Mouse (Mus musculus) hindbrain, embryonic 10.5 days (tissue): ENCODE measurements around the gene Anapc15-ps. TPM values are rescaled to one million over a fixed set of nuclear protein-coding genes. Genes with fewer than 3 reads are reported as not detected.

Source experiments
- DNase-seq: peaks from one replicate; pipeline ENCODE4 v3.0.0-alpha.2; 2017; ENCODE audit warnings: low spot score
- H3K27ac ChIP-seq: fragments of 300-500 bp; sonication (generic); 2 replicates; pipeline ENCODE4 v1.5.1; 2016; ENCODE audit warnings: mild to moderate bottlenecking, moderate library complexity
- H3K27me3 ChIP-seq: fragments of 300-500 bp; sonication (generic); 2 replicates; pipeline ENCODE4 v1.6.1; 2016; ENCODE audit warnings: mild to moderate bottlenecking; ENCODE audit not compliant: poor library complexity, insufficient read depth, severe bottlenecking
- H3K36me3 ChIP-seq: fragments of 300-500 bp; sonication (generic); 2 replicates; pipeline ENCODE4 v1.6.1; 2016; ENCODE audit warnings: mild to moderate bottlenecking, moderate library complexity
- H3K4me1 ChIP-seq: fragments of 300-500 bp; sonication (generic); replicated peaks from 2 replicates; pipeline ENCODE4 v1.6.1; 2016; ENCODE audit warnings: mild to moderate bottlenecking
- H3K4me3 ChIP-seq: fragments of 300-500 bp; sonication (generic); 2 replicates; pipeline ENCODE4 v1.5.1; 2016; ENCODE audit warnings: mild to moderate bottlenecking, moderate library complexity
- H3K9me3 ChIP-seq: fragments of 300-500 bp; sonication (generic); 2 replicates; pipeline ENCODE4 v1.6.1; 2016; ENCODE audit warnings: mild to moderate bottlenecking, moderate library complexity
- WGBS: fragments of 180-500 bp; shearing (Covaris S2); methylation state at CpG from one replicate; pipeline ENCODE4 v1.1.7; 2016; 5-methylcytosine and 5-hydroxymethylcytosine counted together
- polyA plus RNA-seq: library from polyadenylated mRNA; unstranded; fragments of >200 nt; fragmentation: Nextera tagmentation; extraction: Ambion mirVana; gene quantifications from 2 replicates; pipeline ENCODE4 v1.2.1, GENCODE M21; 2016

Anapc15-ps gene
- polyA plus RNA-seq, 1 experiment from 2014 or later: not detected

DNA sequence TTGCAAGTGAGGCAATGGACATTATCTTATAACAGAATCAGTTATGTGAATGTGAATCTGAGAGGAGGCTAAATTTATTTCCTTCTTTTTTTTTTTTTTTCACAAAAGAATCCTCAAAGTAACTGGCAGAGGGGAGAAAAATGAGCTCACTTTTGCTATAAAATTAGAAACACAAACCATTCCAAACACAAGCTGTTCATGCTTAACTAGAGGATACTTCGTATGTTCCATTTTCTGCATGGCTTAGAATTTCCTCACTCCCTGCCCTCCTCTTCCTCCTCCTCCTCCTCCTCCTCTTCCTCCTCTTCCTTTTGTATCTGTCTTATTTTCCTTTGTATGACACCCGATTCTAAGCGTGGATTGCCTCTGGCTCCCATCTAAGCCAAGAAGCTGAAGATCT is 32.5 kb upstream of the Anapc15-ps start:
- H3K36me3 ChIP-seq: no peaks in the 10 kb centered on the region
- no peaks in the 10 kb centered on the region for H3K9me3 ChIP-seq
- no peak for DNase-seq
- no peaks in the 10 kb centered on the region for H3K27me3 ChIP-seq
- H3K4me1 ChIP-seq: peaks cover 30% of the 10 kb centered on the region
- no peak overlapping the region for H3K27ac ChIP-seq
- H3K4me3 ChIP-seq: no peak overlapping the region
- WGBS: 84% methylated on average over 3 of the region's 3 CpGs

DNA sequence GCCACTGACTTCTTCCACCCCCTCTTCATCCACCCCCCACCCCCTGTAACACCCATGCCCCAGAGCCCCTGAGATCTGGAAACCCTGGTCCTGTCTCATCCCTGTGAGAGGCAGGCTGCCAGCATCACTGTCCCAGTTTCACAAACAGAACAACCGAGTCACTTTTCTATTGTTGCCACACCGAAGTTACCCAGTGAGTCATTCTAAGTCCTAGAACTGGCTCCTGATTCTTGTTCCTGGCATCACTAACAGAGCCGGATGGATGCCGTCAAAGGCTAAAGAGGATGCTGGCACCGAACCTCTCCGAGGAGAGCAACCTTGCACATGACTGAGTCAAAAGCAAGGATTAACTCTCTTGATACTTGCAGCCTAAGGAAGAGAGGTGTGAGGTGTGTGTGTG is 31.6 kb upstream of the Anapc15-ps start:
- Histone ChIP-seq H3K27ac (no peak overlapping the region), H3K36me3 (no peaks in the 10 kb centered on the region), H3K9me3 (no peaks in the 10 kb centered on the region), H3K4me3 (no peak overlapping the region), H3K4me1 (peaks cover 27% of the 10 kb centered on the region; the same call in 1 of the 2 replicates), H3K27me3 (no peaks in the 10 kb centered on the region)
- 91% methylated on average over 6 of the region's 6 CpGs for WGBS
- DNase-seq: no peak

DNA sequence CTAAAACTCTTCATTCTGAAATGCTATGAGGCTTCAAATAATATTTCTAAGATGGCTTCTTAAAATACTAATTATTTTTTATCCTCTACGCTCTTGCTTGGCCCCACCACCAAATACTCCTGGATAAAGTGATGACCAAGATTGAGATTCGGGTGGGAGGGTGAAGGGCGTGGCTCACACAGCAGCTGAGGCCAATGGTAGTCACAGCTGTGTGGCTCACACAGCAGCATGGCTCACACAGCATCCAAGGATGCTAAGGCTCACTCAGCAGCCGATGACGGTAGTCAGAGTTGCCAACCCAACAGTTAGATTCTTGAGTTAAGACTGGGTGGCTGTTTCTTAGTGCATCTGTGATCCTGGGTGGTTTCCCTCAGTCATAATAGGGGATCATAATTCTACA is 30.5 kb upstream of the Anapc15-ps start:
- 91% methylated on average over 5 of the region's 5 CpGs for WGBS
- no peak overlapping the region for H3K27ac ChIP-seq
- H3K4me3 ChIP-seq: no peak overlapping the region
- no peak for DNase-seq
- H3K4me1 ChIP-seq: peaks cover 17% of the 10 kb centered on the region; the same call in 1 of the 2 replicates
- H3K36me3 ChIP-seq: no peaks in the 10 kb centered on the region
- H3K9me3 ChIP-seq: no peaks in the 10 kb centered on the region
- no peaks in the 10 kb centered on the region for H3K27me3 ChIP-seq

DNA sequence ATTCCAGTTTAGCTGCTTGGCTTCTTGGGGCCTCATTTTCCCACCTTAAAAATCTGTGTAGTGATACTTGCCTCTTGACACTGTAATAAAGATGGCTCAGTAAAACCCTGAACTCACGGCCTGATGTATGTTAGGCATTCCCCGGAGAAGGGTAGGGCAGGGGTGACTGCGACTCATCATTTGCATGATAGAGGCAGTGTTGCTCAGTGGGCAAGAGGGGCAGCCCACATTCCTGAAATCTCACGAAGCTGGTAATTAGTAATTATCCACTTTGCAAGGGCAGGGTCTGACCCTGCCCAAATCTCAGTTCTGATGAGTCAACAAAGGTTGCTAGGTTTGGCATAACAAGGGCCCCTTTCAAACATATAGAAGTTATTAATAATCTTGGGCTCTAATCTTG is 27.2 kb upstream of the Anapc15-ps start:
- no peaks in the 10 kb centered on the region for H3K9me3 ChIP-seq
- no peaks in the 10 kb centered on the region for H3K27me3 ChIP-seq
- WGBS: 59% methylated on average over 4 of the region's 4 CpGs
- peaks cover 18% of the 10 kb centered on the region for H3K4me1 ChIP-seq
- no peak overlapping the region for H3K4me3 ChIP-seq
- no peak for DNase-seq
- no peaks in the 10 kb centered on the region for H3K36me3 ChIP-seq
- H3K27ac ChIP-seq: no peak overlapping the region

DNA sequence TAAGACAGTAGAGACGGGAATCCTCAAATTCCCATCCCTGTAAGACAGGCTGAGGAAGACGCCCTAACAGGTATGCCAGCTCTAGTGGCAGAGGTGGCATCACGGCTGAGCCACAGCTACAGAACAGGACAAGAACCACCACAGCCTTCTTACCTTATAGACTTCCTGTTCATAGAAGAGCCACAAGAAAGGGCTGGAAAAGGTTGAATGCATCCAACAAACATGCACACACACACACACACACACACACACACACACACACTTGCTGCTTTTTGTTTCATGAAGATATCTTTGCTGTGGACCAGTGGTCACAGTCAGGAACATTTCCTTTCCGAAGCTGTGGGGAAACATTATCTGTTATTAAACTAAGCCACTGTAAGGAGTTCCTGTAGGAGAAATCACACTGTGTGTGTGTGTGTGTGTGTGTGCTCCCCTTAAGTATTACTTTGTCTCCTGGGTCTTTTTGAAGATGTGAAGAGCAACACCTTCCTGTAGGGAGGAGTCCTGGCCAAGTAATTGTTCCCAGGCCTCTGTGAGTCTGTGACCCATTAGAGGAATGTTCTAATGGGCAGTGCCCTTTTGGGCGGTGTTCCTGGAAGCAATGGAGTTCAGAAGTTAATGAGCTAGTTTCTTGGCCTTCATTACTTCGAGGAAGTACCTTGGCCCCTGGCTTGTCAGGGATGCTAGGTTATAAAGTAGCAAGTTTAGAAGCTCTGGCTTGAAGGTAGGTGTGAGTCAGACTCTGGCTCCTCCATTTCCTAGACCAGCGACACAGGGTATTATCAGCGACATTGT is 25.9 kb upstream of the Anapc15-ps start:
- Histone ChIP-seq H3K4me3 (no peak overlapping the region), H3K36me3 (no peaks in the 10 kb centered on the region), H3K27ac (no peak overlapping the region), H3K4me1 (peaks cover 22% of the 10 kb centered on the region), H3K9me3 (no peaks in the 10 kb centered on the region), H3K27me3 (no peaks in the 10 kb centered on the region)
- no peak for DNase-seq
- 88% methylated on average over 8 of the region's 8 CpGs for WGBS

DNA sequence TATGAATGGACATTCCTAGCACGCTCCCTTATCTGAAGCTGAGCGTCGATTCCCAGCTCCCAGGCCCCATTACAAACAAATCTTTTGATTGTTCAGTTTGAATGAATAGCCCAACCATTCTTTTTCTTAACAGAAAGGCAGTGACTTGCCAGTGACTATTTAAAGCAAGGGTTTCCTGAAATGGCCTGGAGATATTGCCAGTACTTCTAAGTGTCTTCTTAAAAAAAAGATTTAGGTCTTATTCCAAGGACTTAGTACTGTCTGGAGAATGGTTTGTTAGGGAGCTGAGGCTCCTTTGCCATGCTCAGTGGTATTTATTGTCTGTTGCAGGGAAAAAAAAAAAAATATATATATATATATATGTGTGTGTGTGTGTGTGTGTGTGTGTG is 23.0 kb upstream of the Anapc15-ps start:
- Histone ChIP-seq H3K9me3 (no peaks in the 10 kb centered on the region), H3K27ac (no peak overlapping the region), H3K4me1 (peaks cover 22% of the 10 kb centered on the region), H3K36me3 (no peaks in the 10 kb centered on the region), H3K4me3 (no peak overlapping the region), H3K27me3 (no peaks in the 10 kb centered on the region)
- WGBS: 36% methylated on average over 3 of the region's 3 CpGs
- DNase-seq: no peak

DNA sequence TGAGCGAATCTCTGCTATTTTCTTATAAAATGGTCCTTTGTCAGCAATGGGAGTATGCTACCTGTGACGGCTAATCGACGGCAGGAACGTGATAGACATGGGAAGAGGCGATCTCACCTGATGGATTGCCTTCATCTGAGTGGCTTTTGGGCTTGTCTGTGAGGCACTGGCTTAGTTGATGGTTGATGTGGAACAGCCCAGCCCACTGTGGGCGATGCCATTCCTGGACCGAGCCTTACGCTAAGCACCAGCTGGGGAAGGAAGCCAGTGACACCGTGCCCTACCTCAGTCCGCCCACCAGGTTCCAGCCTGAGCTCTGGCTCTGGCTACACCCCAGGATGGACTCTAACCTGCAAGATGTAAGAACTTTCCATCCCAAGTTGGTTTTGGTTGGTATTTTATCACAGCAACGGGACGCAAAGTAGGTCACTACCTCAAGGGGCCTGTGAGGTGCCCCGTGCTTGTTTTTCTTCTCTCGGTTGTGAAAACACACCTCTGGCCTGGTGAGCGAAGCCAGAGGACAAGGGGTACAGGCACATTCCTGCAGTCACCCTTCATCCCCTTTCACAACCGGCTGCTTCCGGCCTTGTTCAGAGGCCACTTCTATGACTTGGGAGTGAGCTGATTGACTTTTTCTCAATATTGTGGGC is 22.5 kb upstream of the Anapc15-ps start:
- H3K9me3 ChIP-seq: no peaks in the 10 kb centered on the region
- DNase-seq: peak; percentile 27
- no peak overlapping the region for H3K4me3 ChIP-seq
- no peaks in the 10 kb centered on the region for H3K36me3 ChIP-seq
- peak overlapping the region; percentile 46; the same call in 1 of the 2 replicates for H3K27ac ChIP-seq
- no peaks in the 10 kb centered on the region for H3K27me3 ChIP-seq
- WGBS: 76% methylated on average over 18 of the region's 18 CpGs
- H3K4me1 ChIP-seq: peaks cover 22% of the 10 kb centered on the region

DNA sequence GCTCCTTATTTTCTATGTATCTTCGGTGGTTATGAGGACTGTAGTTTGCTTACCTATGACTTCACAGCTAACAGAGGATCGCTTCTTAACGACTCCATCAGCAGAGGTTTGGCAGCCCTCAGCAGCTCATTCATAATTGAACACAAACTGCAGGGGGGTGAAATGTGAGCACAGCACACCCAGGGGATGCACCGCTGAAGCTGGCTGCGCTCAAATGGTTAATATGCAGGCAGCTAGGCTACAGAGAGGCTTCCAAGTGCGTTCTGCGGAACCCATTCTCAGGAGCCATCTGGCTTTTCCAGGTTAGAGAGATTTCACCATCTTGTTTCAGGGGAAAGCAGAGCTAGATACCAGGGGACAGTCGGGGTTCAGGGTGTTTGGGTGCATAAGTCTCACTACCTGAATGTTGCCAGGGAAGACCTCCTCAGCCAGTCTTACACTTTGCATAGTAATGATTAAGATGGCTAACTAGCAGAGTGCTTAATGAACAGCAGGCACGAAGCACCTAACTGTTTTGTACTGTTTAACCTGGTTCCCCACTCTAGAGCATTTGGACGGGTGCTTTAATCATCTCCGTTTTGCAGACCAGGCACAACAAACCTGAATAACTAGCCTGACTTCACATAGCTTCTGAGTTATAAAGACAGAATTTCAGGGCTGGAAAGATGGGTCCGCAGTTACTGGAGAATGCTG is 21.5 kb upstream of the Anapc15-ps start:
- no peaks in the 10 kb centered on the region for H3K27me3 ChIP-seq
- 67% methylated on average over 12 of the region's 12 CpGs for WGBS
- H3K4me3 ChIP-seq: no peak overlapping the region
- H3K9me3 ChIP-seq: no peaks in the 10 kb centered on the region
- H3K36me3 ChIP-seq: no peaks in the 10 kb centered on the region
- H3K4me1 ChIP-seq: peaks cover 15% of the 10 kb centered on the region
- no peak overlapping the region for H3K27ac ChIP-seq
- no peak for DNase-seq

DNA sequence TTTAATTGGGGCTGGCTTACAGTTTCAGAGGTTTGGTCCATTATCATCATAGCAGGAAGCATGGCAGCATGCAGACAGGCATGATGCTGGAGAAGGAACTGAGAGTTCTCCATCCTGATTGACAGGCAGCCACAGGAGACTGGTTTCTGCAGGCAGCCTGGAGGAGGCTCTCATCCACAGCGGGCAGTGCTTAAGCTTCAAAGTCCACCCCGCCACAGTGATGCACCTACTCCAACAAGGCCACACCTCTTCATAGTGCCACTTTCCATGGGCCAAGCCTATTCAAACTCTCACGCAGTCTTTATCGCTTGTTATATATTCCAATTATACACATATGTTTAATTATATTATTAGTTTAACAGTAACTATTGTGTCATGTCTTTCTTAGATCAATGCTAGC is 18.1 kb upstream of the Anapc15-ps start:
- Histone ChIP-seq H3K27ac (no peak overlapping the region), H3K4me3 (no peak overlapping the region), H3K9me3 (no peaks in the 10 kb centered on the region), H3K36me3 (no peaks in the 10 kb centered on the region), H3K4me1 (peaks cover 15% of the 10 kb centered on the region), H3K27me3 (no peaks in the 10 kb centered on the region)
- DNase-seq: no peak
- 97% methylated on average over 4 of the region's 4 CpGs for WGBS

DNA sequence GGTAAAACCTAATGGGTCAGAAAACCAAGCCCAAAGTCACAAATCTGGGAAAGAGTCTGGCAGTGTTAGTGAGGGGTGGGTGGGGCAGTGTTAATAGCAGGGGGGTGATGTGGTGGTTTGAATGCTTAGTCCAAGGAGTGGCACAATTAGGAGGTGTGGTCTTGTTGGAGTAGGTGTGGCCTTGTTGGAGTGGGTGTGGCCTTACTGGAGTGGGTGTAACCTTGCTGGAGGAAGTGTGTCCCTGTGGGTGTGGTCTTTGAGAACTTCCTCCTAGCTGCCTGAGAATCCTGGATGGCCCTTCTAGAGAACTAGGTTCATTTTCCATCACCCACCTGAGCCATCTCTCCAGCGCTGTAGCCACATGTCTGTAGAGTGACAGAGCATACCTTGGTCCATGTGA is 16.6 kb upstream of the Anapc15-ps start:
- no peak overlapping the region for H3K4me3 ChIP-seq
- H3K36me3 ChIP-seq: no peaks in the 10 kb centered on the region
- H3K27me3 ChIP-seq: no peaks in the 10 kb centered on the region
- no peak overlapping the region for H3K27ac ChIP-seq
- no peaks in the 10 kb centered on the region for H3K9me3 ChIP-seq
- peaks cover 11% of the 10 kb centered on the region; the same call in 1 of the 2 replicates for H3K4me1 ChIP-seq
- no peak for DNase-seq
- WGBS: 88% methylated on average over 1 of the region's 1 CpGs

DNA sequence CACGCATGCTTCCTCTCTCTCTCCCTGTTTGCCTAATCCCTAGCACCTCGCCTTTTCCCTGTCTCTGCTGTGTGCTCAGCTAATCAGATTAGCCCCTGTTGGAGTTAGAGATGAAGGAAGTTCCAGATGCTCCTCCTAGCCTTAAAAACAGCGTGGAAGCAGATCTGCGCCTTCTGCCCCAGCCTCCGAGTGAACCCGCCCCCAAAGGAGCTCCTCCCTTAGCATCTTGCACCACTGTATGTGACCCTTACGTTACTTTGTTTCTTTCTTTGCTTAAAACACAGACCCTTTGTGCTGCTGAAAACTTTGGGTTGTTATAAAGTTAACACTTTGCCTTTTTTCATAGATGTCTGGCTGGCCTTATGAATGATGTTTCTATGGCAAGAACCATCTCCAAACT is 15.8 kb upstream of the Anapc15-ps start:
- no peak for DNase-seq
- Histone ChIP-seq H3K36me3 (no peaks in the 10 kb centered on the region), H3K4me3 (no peak overlapping the region), H3K9me3 (no peaks in the 10 kb centered on the region), H3K27me3 (no peaks in the 10 kb centered on the region), H3K4me1 (peaks cover 6% of the 10 kb centered on the region; the same call in 1 of the 2 replicates), H3K27ac (no peak overlapping the region)
- 73% methylated on average over 7 of the region's 7 CpGs for WGBS

DNA sequence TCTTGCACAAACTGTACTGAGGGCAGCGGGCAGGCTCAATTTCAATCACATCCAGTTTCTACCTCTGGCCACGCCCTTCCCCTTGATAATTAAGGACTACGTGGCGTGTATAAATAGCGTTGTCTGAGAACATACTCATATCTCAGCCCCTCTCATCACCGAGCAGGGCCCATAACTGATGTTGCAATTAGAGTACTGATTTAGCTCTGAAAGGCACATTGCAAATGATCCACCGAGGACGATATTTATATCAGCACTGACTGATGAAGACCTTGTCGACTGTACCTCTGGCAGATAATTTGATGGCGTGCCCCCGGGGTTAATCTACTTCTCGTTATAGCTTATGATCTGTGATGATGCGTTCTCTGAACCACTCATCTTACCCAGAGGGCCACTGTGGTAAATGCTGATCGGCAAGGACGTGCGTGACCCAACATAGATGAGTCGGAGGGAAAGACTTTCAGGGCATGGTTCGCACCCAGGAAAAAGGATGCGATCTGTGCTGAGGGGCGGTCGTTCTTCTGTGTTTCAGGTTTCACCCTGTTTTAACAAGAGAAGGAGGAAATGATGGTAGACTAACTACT is 14.4 kb upstream of the Anapc15-ps start:
- no peaks in the 10 kb centered on the region for H3K36me3 ChIP-seq
- WGBS: 90% methylated on average over 21 of the region's 21 CpGs
- no peaks in the 10 kb centered on the region for H3K27me3 ChIP-seq
- no peak for DNase-seq
- H3K4me1 ChIP-seq: peaks cover 6% of the 10 kb centered on the region; the same call in 1 of the 2 replicates
- H3K9me3 ChIP-seq: no peaks in the 10 kb centered on the region
- H3K4me3 ChIP-seq: no peak overlapping the region
- H3K27ac ChIP-seq: no peak overlapping the region

DNA sequence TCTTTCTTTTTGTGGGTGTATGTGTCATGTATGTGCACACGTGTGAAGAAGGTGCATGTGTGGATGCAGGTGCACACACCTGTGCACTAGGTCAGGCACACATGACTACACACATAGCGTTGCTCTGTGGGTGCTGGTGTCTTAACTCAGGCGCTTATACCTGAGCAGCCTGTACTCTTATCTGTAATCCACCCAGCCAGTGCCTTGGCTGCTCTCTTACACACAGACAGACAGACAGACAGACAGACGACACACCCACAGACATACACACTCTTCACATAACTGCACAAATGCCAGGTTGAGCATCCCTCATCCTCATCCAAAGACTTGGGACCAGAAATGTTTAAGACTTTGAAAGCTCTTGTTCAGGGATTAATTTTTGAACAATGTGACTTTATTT is 12.8 kb upstream of the Anapc15-ps start:
- no peak for DNase-seq
- 90% methylated on average over 4 of the region's 4 CpGs for WGBS
- no peaks in the 10 kb centered on the region for H3K36me3 ChIP-seq
- no peaks in the 10 kb centered on the region for H3K9me3 ChIP-seq
- H3K4me3 ChIP-seq: no peak overlapping the region
- H3K27ac ChIP-seq: no peak overlapping the region
- H3K4me1 ChIP-seq: peaks cover 10% of the 10 kb centered on the region
- H3K27me3 ChIP-seq: no peaks in the 10 kb centered on the region
